Mouse (Mus musculus): ENCODE measurements around the gene Hoxa1. TPM values are rescaled to one million over a fixed set of nuclear protein-coding genes. Genes with fewer than 3 reads are reported as not detected.

The Hoxa1 gene
- polyA plus RNA-seq (2014; fragmentation: Nextera tagmentation; extraction: Ambion mirVana): 1.4 and 1.7 TPM in 2 replicates

DNA sequence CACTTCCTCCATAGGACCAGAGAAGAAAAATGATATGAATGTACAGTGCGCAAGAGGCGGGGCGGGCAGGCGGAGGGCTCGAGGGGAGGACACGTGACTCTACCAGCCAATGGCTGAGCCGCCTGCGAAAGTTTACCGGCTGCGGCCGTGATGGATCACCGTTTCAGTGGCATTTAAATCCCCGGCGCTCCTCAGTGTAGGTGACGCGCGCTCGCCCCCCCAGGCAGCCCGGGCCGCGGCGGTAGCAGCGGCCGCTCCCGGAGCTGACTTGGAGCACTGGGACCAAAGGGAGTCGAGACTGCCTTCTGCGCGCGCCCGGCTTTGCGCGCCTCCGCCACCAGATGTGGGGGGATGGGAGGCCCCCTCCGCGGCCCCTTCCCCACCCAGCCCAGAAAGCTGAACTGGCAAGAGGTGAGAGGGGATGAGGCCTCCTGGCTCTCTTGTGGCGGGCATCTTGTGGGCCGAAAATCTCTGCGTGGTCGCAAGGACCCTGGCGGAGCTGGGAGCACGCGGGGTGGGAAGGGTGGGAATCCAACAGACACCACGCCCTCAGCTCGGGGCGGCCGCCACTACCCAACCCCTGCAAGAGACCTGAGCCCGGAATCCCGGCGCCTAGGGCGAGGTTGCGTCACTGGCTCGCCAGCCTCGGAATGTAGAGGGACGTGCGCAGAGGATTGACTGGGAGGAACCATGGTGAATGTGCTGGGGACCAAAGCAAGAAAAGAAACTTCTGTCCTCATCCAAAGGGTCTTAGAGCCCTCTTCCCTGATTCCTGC is at the start of gene Hoxa1:
Gene Hoxa1, minus strand, starts transcription at position 42 of the 776 bp plus-strand sequence.
- Histone ChIP-seq H3K27ac (replicated peaks; ENCODE audit: low read depth, low read length) (no peak within 1 kb of the TSS; the same call in 1 of the 2 replicates), H3K9me3 (ENCODE audit: control insufficient read depth, low read length) (no peaks in the 10 kb centered on the region), H3K4me1 (ENCODE audit: control insufficient read depth, insufficient read depth, low read length) (peaks cover 7% of the 10 kb centered on the region; the same call in 1 of the 2 replicates), H3K27me3 (replicated peaks; ENCODE audit: control insufficient read depth, insufficient read depth, low read length) (peaks cover 98% of the 10 kb centered on the region), H3K4me3 (ENCODE audit: low read depth, low read length) (peak within 1 kb of the TSS; percentile 62), H3K4me2 (ENCODE audit: low read depth, low read length) (peak within 1 kb of the TSS; percentile 99), H3K9ac (ENCODE audit: low read depth, low read length) (peak within 1 kb of the TSS; percentile 61), H3K36me3 (ENCODE audit: control insufficient read depth, insufficient read depth, low read length) (no peaks in the 10 kb centered on the region)
- ATAC-seq (ENCODE audit: low read depth) (peak; percentile 82), DNase-seq (ENCODE audit: low spot score) (peak; percentile 86)
- WGBS: under 1% methylated on average over 34 of the region's 55 CpGs

DNA sequence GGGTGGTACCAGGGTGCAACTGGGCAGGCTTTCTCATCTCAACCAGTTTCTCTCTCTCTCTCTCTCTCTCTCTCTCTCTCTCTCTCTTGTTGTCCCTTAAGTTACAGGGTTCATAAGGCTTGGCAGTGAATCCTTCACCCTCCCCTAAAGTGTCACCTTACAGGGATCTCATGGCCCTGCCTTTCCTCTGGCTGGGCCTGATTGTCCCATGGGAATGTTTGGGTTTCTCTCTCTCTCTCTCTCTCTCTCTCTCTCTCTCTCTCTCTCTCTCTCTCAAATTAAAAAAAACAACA is 49.5 kb upstream of the Hoxa1 start:
- no peak overlapping the region for H3K4me2 ChIP-seq (ENCODE audit: low read depth, low read length)
- peaks cover 100% of the 10 kb centered on the region for H3K27me3 ChIP-seq (replicated peaks; ENCODE audit: control insufficient read depth, insufficient read depth, low read length)
- no peak overlapping the region for H3K4me3 ChIP-seq (ENCODE audit: low read depth, low read length)
- H3K9ac ChIP-seq (ENCODE audit: low read depth, low read length): no peak overlapping the region
- ATAC-seq (ENCODE audit: low read depth): no peak
- DNase-seq (ENCODE audit: low spot score): no peak
- 0 out of 2 replicates have a peak, but pooled peaks cover 4% of the 10 kb centered on the region for H3K4me1 ChIP-seq (ENCODE audit: control insufficient read depth, insufficient read depth, low read length)
- H3K27ac ChIP-seq (replicated peaks; ENCODE audit: low read depth, low read length): no peak overlapping the region
- no peaks in the 10 kb centered on the region for H3K9me3 ChIP-seq (ENCODE audit: control insufficient read depth, low read length)
- H3K36me3 ChIP-seq (ENCODE audit: control insufficient read depth, insufficient read depth, low read length): no peaks in the 10 kb centered on the region

DNA sequence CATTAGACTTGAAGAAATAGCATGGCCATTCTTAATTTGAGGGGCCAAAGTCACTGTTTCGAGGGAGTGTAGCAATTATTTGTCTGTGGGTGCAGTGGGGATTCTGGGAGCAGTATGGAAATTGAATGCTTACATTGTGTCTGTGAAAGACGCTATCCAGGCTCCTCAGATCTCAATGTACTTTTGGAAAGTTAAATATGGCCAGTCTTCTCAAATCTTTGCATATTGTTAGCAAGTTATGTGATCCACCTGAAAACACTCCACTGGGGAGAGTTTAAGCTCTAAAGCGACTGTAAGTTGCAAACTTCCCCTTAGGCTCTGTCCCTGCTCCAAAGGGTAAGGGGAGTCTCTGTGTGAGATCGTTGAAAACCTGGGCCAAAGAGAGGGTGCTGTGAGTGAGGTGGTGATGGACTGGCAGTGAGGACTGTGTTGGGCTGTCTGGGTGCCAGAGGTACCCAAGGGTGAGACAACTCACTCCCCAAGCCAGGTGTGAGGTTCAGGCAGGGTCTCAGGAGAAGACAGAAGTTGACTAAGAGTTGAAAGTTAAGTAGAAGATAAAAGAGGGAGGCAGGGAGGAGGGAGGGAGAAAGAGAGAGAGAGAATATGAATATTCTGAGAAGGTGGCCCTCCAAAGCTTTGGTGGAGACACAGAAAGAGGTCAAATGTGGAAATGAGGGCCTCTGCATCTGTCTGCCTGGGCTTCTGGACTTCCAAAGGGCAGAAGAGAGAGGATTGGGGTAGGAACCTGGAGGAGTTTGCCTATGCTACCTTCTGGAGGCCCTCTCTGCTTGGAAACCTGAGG is 49.0 kb upstream of the Hoxa1 start:
- no peaks in the 10 kb centered on the region for H3K9me3 ChIP-seq (ENCODE audit: control insufficient read depth, low read length)
- H3K4me2 ChIP-seq (ENCODE audit: low read depth, low read length): no peak overlapping the region
- H3K27me3 ChIP-seq (replicated peaks; ENCODE audit: control insufficient read depth, insufficient read depth, low read length): peaks cover 100% of the 10 kb centered on the region
- H3K4me1 ChIP-seq (ENCODE audit: control insufficient read depth, insufficient read depth, low read length): 0 out of 2 replicates have a peak, but pooled peaks cover 4% of the 10 kb centered on the region
- WGBS: 7% methylated on average over 4 of the region's 4 CpGs
- no peaks in the 10 kb centered on the region for H3K36me3 ChIP-seq (ENCODE audit: control insufficient read depth, insufficient read depth, low read length)
- no peak for ATAC-seq (ENCODE audit: low read depth)
- H3K9ac ChIP-seq (ENCODE audit: low read depth, low read length): no peak overlapping the region
- H3K27ac ChIP-seq (replicated peaks; ENCODE audit: low read depth, low read length): no peak overlapping the region
- H3K4me3 ChIP-seq (ENCODE audit: low read depth, low read length): no peak overlapping the region
- DNase-seq (ENCODE audit: low spot score): no peak

DNA sequence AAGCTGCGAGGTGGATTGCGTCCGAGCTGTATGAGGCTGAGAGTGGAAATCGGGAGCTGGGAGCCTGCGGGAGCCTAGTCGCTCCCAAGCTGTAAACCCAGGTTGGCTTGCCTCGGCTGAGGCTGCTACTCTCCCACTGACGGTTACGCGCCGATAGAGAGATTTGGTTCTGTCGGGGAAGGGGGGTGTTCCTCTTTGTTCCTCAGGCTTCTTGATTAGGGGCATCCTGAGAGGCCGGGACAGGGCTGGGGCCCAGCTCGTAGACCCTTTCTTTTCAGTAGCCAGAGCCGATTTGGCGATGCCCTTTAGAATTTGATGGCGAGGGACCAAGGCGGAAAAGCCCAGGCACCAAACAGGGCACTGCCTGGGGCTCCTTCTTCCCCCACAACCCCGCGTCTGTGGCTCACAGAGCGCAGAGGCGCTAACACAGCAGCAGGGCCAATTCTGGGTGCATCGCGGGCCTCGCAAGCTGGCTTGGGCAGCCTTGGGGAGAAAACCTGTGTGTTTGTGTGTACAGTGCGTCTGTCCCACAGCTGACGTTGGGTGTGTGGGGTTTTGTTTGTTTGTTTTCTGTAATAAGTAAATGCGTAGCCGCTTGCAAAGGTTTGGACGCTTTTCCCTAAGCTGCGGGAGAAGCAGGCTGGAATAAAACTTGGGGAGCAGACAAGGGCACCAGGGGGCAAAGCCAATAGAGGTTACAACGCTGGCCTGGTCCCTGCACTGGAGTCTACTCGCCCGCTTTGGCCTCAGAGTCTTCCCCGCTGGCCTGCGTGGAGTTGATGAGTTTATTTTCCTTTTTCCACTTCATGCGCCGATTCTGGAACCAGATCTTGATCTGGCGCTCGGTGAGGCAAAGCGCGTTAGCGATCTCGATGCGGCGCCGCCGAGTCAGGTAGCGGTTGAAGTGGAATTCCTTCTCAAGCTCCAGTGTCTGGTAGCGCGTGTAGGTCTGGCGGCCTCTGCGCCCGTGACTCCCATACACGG is 47.8 kb upstream of the Hoxa1 start:
- no peak overlapping the region for H3K9ac ChIP-seq (ENCODE audit: low read depth, low read length)
- peaks cover 100% of the 10 kb centered on the region for H3K27me3 ChIP-seq (replicated peaks; ENCODE audit: control insufficient read depth, insufficient read depth, low read length)
- H3K36me3 ChIP-seq (ENCODE audit: control insufficient read depth, insufficient read depth, low read length): no peaks in the 10 kb centered on the region
- H3K27ac ChIP-seq (replicated peaks; ENCODE audit: low read depth, low read length): no peak overlapping the region
- no peaks in the 10 kb centered on the region for H3K9me3 ChIP-seq (ENCODE audit: control insufficient read depth, low read length)
- H3K4me2 ChIP-seq (ENCODE audit: low read depth, low read length): no peak overlapping the region; the same call in 1 of the 2 replicates
- DNase-seq (ENCODE audit: low spot score) (no peak), ATAC-seq (ENCODE audit: low read depth) (no peak)
- 0 out of 2 replicates have a peak, but pooled peaks cover 4% of the 10 kb centered on the region for H3K4me1 ChIP-seq (ENCODE audit: control insufficient read depth, insufficient read depth, low read length)
- no peak overlapping the region for H3K4me3 ChIP-seq (ENCODE audit: low read depth, low read length)
- WGBS: 2% methylated on average over 54 of the region's 55 CpGs

DNA sequence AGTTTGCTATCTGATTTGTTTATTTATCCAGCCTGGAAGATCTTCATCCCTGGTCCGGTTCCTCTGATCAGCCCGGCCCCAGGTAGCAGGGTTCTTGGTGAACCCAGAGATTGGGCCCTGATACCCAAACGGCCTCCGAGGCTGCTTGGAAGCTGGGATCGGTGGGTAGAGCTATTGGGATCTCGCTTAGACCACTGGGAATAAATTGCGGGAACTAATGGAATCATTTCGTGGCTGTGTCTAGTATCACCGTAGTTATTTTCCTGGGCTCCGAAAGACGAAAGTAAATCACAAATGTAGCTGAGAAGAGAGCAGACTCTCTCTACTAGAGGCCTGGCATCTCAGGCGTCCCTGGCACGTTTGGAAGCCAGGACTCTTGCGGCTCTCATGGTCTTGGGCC is 47.1 kb upstream of the Hoxa1 start:
- no peak overlapping the region for H3K27ac ChIP-seq (replicated peaks; ENCODE audit: low read depth, low read length)
- 6% methylated on average over 14 of the region's 14 CpGs for WGBS
- no peak overlapping the region for H3K4me3 ChIP-seq (ENCODE audit: low read depth, low read length)
- no peaks in the 10 kb centered on the region for H3K36me3 ChIP-seq (ENCODE audit: control insufficient read depth, insufficient read depth, low read length)
- no peak overlapping the region for H3K9ac ChIP-seq (ENCODE audit: low read depth, low read length)
- no peak overlapping the region for H3K4me2 ChIP-seq (ENCODE audit: low read depth, low read length)
- ATAC-seq (ENCODE audit: low read depth) (no peak), DNase-seq (ENCODE audit: low spot score) (no peak)
- peaks cover 100% of the 10 kb centered on the region for H3K27me3 ChIP-seq (replicated peaks; ENCODE audit: control insufficient read depth, insufficient read depth, low read length)
- H3K4me1 ChIP-seq (ENCODE audit: control insufficient read depth, insufficient read depth, low read length): 0 out of 2 replicates have a peak, but pooled peaks cover 4% of the 10 kb centered on the region
- H3K9me3 ChIP-seq (ENCODE audit: control insufficient read depth, low read length): no peaks in the 10 kb centered on the region

DNA sequence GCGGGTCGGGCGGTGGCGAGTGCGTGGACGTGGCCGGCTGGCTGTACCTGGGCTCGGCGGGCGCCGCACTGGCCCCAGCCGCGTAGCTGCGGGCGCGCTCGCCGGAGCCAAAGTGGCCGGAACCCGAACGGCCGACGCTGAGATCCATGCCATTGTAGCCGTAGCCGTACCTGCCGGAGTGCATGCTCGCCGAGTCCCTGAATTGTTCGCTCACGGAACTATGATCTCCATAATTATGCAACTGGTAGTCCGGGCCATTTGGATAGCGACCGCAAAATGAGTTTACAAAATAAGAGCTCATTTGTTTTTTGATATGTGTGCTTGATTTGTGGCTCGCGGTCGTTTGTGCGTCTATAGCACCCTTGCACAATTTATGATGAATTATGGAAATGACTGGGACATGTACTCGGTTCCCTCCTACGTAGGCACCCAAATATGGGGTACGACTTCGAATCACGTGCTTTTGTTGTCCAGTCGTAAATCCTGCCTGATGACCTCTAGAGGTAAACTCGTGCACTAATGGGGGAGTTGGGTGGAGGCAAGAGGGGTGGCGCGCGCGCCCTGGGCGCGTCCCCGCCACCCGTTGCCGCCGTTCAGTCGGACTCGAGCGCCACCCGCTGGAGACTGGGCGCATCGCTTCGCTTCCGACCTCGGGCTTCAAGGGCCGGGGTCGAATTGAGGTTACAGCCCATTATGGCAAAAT is 46.1 kb upstream of the Hoxa1 start, which contains the start of gene Hoxa5:
Gene Hoxa5, minus strand, starts transcription at position 538 of the 703 bp plus-strand sequence.
- peaks cover 100% of the 10 kb centered on the region for H3K27me3 ChIP-seq (replicated peaks; ENCODE audit: control insufficient read depth, insufficient read depth, low read length)
- under 1% methylated on average over 51 of the region's 65 CpGs for WGBS
- H3K4me1 ChIP-seq (ENCODE audit: control insufficient read depth, insufficient read depth, low read length): 0 out of 2 replicates have a peak, but pooled peaks cover 4% of the 10 kb centered on the region
- H3K4me2 ChIP-seq (ENCODE audit: low read depth, low read length): peak within 1 kb of the TSS; percentile 47
- no peaks in the 10 kb centered on the region for H3K36me3 ChIP-seq (ENCODE audit: control insufficient read depth, insufficient read depth, low read length)
- H3K4me3 ChIP-seq (ENCODE audit: low read depth, low read length): peak within 1 kb of the TSS; percentile 34
- no peak within 1 kb of the TSS for H3K27ac ChIP-seq (replicated peaks; ENCODE audit: low read depth, low read length)
- H3K9ac ChIP-seq (ENCODE audit: low read depth, low read length): peak within 1 kb of the TSS; percentile 31; the same call in 1 of the 2 replicates
- no peaks in the 10 kb centered on the region for H3K9me3 ChIP-seq (ENCODE audit: control insufficient read depth, low read length)
- DNase-seq (ENCODE audit: low spot score): no peak
- no peak for ATAC-seq (ENCODE audit: low read depth)

DNA sequence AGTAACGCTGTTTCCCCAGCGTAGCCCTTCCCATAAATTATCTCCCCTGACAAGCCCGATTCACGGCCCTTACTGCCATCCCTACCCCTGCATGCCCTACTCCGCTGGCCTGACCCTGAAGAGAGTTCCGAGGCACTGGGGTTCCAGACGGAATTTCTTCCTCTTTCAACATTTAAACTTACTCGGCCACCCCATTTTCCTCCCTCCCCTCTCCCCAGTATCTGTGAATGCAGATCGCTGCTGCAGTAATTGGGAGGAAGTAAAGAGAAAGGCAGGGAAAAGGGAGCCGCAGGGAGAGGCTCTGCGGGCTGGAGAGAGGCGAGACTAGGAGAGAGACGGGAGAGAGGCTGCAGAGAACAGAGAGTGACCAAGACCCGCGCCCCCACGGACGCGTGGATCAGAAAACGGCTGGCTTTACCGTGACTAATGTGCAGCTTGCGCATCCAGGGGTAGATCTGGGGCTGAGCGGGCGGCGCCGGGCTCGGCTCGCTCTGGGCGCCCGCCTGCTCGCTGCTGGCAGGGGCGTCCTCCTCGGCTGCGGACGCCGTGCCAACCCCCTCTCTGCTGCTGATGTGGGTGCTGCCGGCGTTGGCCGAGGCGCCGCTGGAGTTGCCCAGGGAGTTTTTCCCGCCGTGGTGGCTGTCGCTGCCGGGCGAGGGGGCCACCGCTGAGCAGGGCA is 45.4 kb upstream of the Hoxa1 start:
- no peak overlapping the region for H3K27ac ChIP-seq (replicated peaks; ENCODE audit: low read depth, low read length)
- under 1% methylated on average over 28 of the region's 46 CpGs for WGBS
- 0 out of 2 replicates have a peak, but pooled peaks have one; percentile 37 for ATAC-seq (ENCODE audit: low read depth)
- H3K4me1 ChIP-seq (ENCODE audit: control insufficient read depth, insufficient read depth, low read length): 0 out of 2 replicates have a peak, but pooled peaks cover 4% of the 10 kb centered on the region
- no peak for DNase-seq (ENCODE audit: low spot score)
- peak overlapping the region; percentile 34 for H3K4me3 ChIP-seq (ENCODE audit: low read depth, low read length)
- H3K4me2 ChIP-seq (ENCODE audit: low read depth, low read length): peak overlapping the region; percentile 47
- no peaks in the 10 kb centered on the region for H3K9me3 ChIP-seq (ENCODE audit: control insufficient read depth, low read length)
- no peaks in the 10 kb centered on the region for H3K36me3 ChIP-seq (ENCODE audit: control insufficient read depth, insufficient read depth, low read length)
- peaks cover 100% of the 10 kb centered on the region for H3K27me3 ChIP-seq (replicated peaks; ENCODE audit: control insufficient read depth, insufficient read depth, low read length)
- H3K9ac ChIP-seq (ENCODE audit: low read depth, low read length): peak overlapping the region; percentile 31; the same call in 1 of the 2 replicates
